Mouse (Mus musculus): ENCODE results near the gene Gm10320. TPM values are rescaled to one million over a fixed set of nuclear protein-coding genes. Genes with fewer than 3 reads are reported as not detected.

The Gm10320 gene
- polyA plus RNA-seq, 1 experiment from 2014 or later, result 1.8 TPM

GRCm38 (mm10) chr13:98492569-98493255, 911 bp upstream of the Gm10320 start:
- 55% methylated on average over 9 of the region's 9 CpGs for WGBS
- Histone ChIP-seq H3K4me1 (replicated peaks; ENCODE audit: insufficient read depth, low read length) (peaks cover 10% of the 10 kb centered on the region; the same call in 1 of the 2 replicates), H3K4me3 (replicated peaks; ENCODE audit: low read depth, low read length) (no peak overlapping the region), H3K27ac (no peak overlapping the region), H3K36me3 (ENCODE audit: insufficient read depth, low read length) (no peaks in the 10 kb centered on the region), H3K9ac (ENCODE audit: low read depth, low read length) (no peak overlapping the region), H3K27me3 (ENCODE audit: insufficient read depth, low read length) (no peaks in the 10 kb centered on the region), H3K4me2 (ENCODE audit: low read length) (no peak overlapping the region), H3K9me3 (replicated peaks; ENCODE audit: low read length) (no peaks in the 10 kb centered on the region)
- no peak for ATAC-seq (replicated peaks; ENCODE audit: low FRiP score, low read depth)
- TF ChIP-seq CTCF (IDR thresholded peaks at IDR 0.05; ENCODE audit: low read depth), result no peak
- DNase-seq (ENCODE audit: low spot score), result peak; percentile 57

DNA sequence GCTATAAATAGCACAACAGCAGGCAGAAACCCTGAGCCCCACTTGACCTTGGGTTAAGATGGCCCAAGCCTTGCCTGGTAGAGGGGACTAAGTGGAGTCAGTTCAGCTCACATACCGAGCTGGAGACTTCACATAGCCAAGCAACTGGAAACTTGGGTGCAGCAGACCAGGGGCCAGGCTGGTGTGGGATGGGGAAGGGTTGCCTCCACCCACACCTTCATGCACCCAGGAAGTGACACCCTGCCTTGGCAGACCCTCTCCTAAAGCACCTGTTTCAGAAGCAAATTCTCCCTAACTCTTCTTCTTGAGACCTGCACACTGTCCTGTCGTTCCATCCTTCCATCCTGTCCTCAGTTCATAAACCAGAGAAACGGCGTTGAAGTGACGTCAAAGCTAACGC, 5.1 kb downstream of the Gm10320 start:
- no peaks in the 10 kb centered on the region for H3K36me3 ChIP-seq (ENCODE audit: insufficient read depth, low read length)
- no peaks in the 10 kb centered on the region for H3K27me3 ChIP-seq (ENCODE audit: insufficient read depth, low read length)
- H3K4me1 ChIP-seq (replicated peaks; ENCODE audit: insufficient read depth, low read length), result no peaks in the 10 kb centered on the region
- H3K4me2 ChIP-seq (ENCODE audit: low read length), result no peak overlapping the region
- TF ChIP-seq CTCF (IDR thresholded peaks at IDR 0.05; ENCODE audit: low read depth), result no peak
- ATAC-seq (replicated peaks; ENCODE audit: low FRiP score, low read depth), result no peak
- H3K9ac ChIP-seq (ENCODE audit: low read depth, low read length), result no peak overlapping the region
- no peak overlapping the region for H3K4me3 ChIP-seq (replicated peaks; ENCODE audit: low read depth, low read length)
- no peaks in the 10 kb centered on the region for H3K9me3 ChIP-seq (replicated peaks; ENCODE audit: low read length)
- 86% methylated on average over 6 of the region's 6 CpGs for WGBS
- H3K27ac ChIP-seq, result no peak overlapping the region
- no peak for DNase-seq (ENCODE audit: low spot score)

DNA sequence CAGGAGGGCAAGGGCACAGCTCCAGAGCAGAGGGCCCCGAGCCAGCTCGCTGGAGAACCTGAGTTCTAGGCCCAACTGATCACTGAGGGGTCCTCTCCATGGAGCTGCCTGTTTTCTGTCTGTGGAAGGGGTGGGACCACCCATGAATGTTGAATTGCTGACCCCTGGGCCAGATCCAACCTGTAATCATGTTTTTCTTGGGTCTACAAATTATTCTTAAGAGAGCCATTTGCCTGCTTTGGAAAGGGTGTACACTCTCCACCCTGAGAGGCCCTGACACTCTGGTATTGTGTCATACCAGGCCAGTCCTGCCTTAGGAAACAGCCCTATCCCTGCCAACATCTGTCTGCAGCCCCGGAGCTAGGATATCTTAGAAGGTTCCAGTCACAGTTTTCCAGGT, 5.6 kb downstream of the Gm10320 start:
- H3K9ac ChIP-seq (ENCODE audit: low read depth, low read length), result no peak overlapping the region
- DNase-seq (ENCODE audit: low spot score), result no peak
- no peak overlapping the region for H3K27ac ChIP-seq
- H3K4me2 ChIP-seq (ENCODE audit: low read length), result no peak overlapping the region
- no peaks in the 10 kb centered on the region for H3K36me3 ChIP-seq (ENCODE audit: insufficient read depth, low read length)
- no peak for ATAC-seq (replicated peaks; ENCODE audit: low FRiP score, low read depth)
- no peak overlapping the region for H3K4me3 ChIP-seq (replicated peaks; ENCODE audit: low read depth, low read length)
- no peaks in the 10 kb centered on the region for H3K4me1 ChIP-seq (replicated peaks; ENCODE audit: insufficient read depth, low read length)
- no peak for TF ChIP-seq CTCF (IDR thresholded peaks at IDR 0.05; ENCODE audit: low read depth)
- WGBS, result 61% methylated on average over 3 of the region's 3 CpGs
- no peaks in the 10 kb centered on the region for H3K9me3 ChIP-seq (replicated peaks; ENCODE audit: low read length)
- no peaks in the 10 kb centered on the region for H3K27me3 ChIP-seq (ENCODE audit: insufficient read depth, low read length)

DNA sequence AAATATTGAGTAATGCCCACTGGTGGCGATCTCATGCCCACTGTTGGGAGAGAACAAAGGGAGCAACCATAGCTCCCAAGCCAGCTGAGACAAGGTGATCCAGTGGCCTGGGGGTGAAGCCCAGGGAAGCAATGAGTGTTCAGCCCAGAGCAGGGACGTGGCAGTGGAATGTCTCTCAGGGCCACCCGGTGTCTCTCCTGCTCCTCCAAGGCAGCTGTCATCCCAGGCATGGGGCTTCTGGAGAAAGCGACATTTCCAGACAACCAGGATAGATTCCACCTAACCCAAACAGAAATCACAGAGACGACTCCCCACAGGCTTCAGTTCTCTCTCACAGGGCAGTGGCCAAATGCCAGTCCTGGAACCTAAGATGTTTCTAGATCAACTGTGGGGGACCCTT, 6.4 kb downstream of the Gm10320 start:
- no peak for ATAC-seq (replicated peaks; ENCODE audit: low FRiP score, low read depth)
- no peak overlapping the region for H3K4me2 ChIP-seq (ENCODE audit: low read length)
- TF ChIP-seq CTCF (IDR thresholded peaks at IDR 0.05; ENCODE audit: low read depth), result no peak
- H3K4me1 ChIP-seq (replicated peaks; ENCODE audit: insufficient read depth, low read length), result no peaks in the 10 kb centered on the region
- H3K9ac ChIP-seq (ENCODE audit: low read depth, low read length), result no peak overlapping the region
- WGBS, result 68% methylated on average over 5 of the region's 5 CpGs
- H3K4me3 ChIP-seq (replicated peaks; ENCODE audit: low read depth, low read length), result no peak overlapping the region
- H3K27me3 ChIP-seq (ENCODE audit: insufficient read depth, low read length), result no peaks in the 10 kb centered on the region
- no peak for DNase-seq (ENCODE audit: low spot score)
- no peaks in the 10 kb centered on the region for H3K9me3 ChIP-seq (replicated peaks; ENCODE audit: low read length)
- H3K27ac ChIP-seq, result no peak overlapping the region
- no peaks in the 10 kb centered on the region for H3K36me3 ChIP-seq (ENCODE audit: insufficient read depth, low read length)

- H3K36me3 ChIP-seq (ENCODE audit: insufficient read depth, low read length), result no peaks in the 10 kb centered on the region
- no peak overlapping the region for H3K9ac ChIP-seq (ENCODE audit: low read depth, low read length)
- no peak for TF ChIP-seq CTCF (IDR thresholded peaks at IDR 0.05; ENCODE audit: low read depth)
- H3K4me2 ChIP-seq (ENCODE audit: low read length), result no peak overlapping the region
- no peak overlapping the region for H3K27ac ChIP-seq
- DNase-seq (ENCODE audit: low spot score) (peak; percentile 18), ATAC-seq (replicated peaks; ENCODE audit: low FRiP score, low read depth) (no peak)
- H3K4me1 ChIP-seq (replicated peaks; ENCODE audit: insufficient read depth, low read length), result no peaks in the 10 kb centered on the region
- H3K9me3 ChIP-seq (replicated peaks; ENCODE audit: low read length), result no peaks in the 10 kb centered on the region
- H3K4me3 ChIP-seq (replicated peaks; ENCODE audit: low read depth, low read length), result no peak overlapping the region
- H3K27me3 ChIP-seq (ENCODE audit: insufficient read depth, low read length), result no peaks in the 10 kb centered on the region
- WGBS, result 46% methylated on average over 3 of the region's 3 CpGs
Measured at GRCm38 (mm10) chr13:98477991-98478390, 13.8 kb downstream of the Gm10320 start.

DNA sequence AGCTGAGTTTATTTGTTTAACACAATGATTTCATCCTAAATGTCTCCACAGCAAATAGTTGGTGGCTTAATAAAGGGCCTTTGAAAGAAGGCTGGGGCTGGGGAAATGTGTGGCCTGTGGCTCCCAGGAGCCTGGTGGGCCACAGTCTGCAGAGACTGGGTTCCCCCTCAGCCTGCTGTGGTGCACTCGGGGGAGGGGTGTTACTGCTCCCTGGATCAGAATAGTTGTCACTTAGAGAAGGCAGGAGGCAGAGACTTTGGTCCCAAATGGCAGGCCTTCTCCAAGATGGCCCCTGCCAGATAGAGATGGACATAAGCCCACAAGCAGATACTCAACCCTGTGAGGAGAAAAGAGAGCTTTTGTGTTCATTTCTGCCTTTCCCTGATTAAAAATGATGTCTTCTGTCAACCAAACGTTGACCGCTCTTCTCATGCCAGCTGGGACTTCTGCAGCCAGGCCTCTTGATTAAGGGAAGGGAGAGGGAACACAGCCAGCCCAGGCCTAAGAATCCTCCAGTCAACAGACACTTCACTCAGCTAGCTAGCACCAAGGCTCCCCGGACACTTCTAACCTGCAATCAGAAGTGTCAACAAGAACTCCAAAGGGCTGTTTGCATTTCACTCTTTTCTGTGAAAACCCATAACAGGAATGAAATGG, 14.8 kb downstream of the Gm10320 start:
- no peak overlapping the region for H3K4me3 ChIP-seq (replicated peaks; ENCODE audit: low read depth, low read length)
- no peak overlapping the region for H3K4me2 ChIP-seq (ENCODE audit: low read length)
- 56% methylated on average over 4 of the region's 4 CpGs for WGBS
- H3K36me3 ChIP-seq (ENCODE audit: insufficient read depth, low read length), result no peaks in the 10 kb centered on the region
- no peak overlapping the region for H3K9ac ChIP-seq (ENCODE audit: low read depth, low read length)
- no peaks in the 10 kb centered on the region for H3K9me3 ChIP-seq (replicated peaks; ENCODE audit: low read length)
- H3K4me1 ChIP-seq (replicated peaks; ENCODE audit: insufficient read depth, low read length), result no peaks in the 10 kb centered on the region
- TF ChIP-seq CTCF (IDR thresholded peaks at IDR 0.05; ENCODE audit: low read depth), result no peak
- no peak for ATAC-seq (replicated peaks; ENCODE audit: low FRiP score, low read depth)
- no peak overlapping the region for H3K27ac ChIP-seq
- no peaks in the 10 kb centered on the region for H3K27me3 ChIP-seq (ENCODE audit: insufficient read depth, low read length)
- DNase-seq (ENCODE audit: low spot score), result no peak
